Mouse (Mus musculus): ENCODE measurements around the gene Bcl2l11. TPM values are rescaled to one million over a fixed set of nuclear protein-coding genes. Genes with fewer than 3 reads are reported as not detected.

The Bcl2l11 gene
- polyA plus RNA-seq, 1 experiment from 2014 or later, result 36.8 TPM

DNA sequence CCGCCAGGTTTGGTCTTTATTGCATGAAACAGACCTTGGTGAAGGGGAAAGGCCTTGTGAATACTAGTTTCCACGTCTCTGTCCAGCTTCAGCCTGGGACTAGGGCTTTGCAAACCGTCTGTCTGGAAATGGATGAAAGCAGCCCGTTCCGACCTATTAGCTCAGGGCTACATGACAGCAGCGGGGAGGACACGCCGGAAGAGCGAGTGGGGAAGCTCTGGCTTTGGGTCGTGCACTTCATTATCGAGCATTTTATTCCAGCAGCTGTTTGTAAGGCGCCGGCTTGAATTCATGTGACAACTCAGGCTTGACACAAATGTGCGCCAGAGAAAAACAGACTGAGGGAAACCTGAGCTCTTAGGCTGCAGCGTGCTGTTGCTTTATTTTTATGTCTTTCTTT is 13.9 kb downstream of the Bcl2l11 start:
- no peak overlapping the region for H3K4me3 ChIP-seq (ENCODE audit: inconsistent target)
- no peak overlapping the region for H3K27ac ChIP-seq
- H3K79me2 ChIP-seq (ENCODE audit: inconsistent target), result peaks cover 100% of the 10 kb centered on the region
- H3K36me3 ChIP-seq (ENCODE audit: inconsistent target), result peaks cover 86% of the 10 kb centered on the region
- WGBS (ENCODE audit: missing documents), result 96% methylated on average over 13 of the region's 15 CpGs

- Histone ChIP-seq H3K4me3 (ENCODE audit: inconsistent target) (no peak overlapping the region), H3K36me3 (ENCODE audit: inconsistent target) (peaks cover 83% of the 10 kb centered on the region), H3K27ac (no peak overlapping the region), H3K79me2 (ENCODE audit: inconsistent target) (peaks cover 99% of the 10 kb centered on the region)
- WGBS (ENCODE audit: missing documents), result 90% methylated on average over 3 of the region's 3 CpGs
Measured at GRCm38 (mm10) chr2:128140183-128140582, 14.3 kb downstream of the Bcl2l11 start.

- Histone ChIP-seq H3K27ac (no peak overlapping the region), H3K4me3 (ENCODE audit: inconsistent target) (no peak overlapping the region), H3K36me3 (ENCODE audit: inconsistent target) (peaks cover 90% of the 10 kb centered on the region), H3K79me2 (ENCODE audit: inconsistent target) (peaks cover 99% of the 10 kb centered on the region)
Measured at GRCm38 (mm10) chr2:128143992-128144391, 18.2 kb downstream of the Bcl2l11 start.

- Histone ChIP-seq H3K79me2 (ENCODE audit: inconsistent target) (peaks cover 99% of the 10 kb centered on the region), H3K4me3 (ENCODE audit: inconsistent target) (no peak overlapping the region), H3K36me3 (ENCODE audit: inconsistent target) (peaks cover 90% of the 10 kb centered on the region), H3K27ac (no peak overlapping the region)
- WGBS (ENCODE audit: missing documents), result 81% methylated on average over 3 of the region's 3 CpGs
Measured at GRCm38 (mm10) chr2:128145433-128145832, 19.6 kb downstream of the Bcl2l11 start.

DNA sequence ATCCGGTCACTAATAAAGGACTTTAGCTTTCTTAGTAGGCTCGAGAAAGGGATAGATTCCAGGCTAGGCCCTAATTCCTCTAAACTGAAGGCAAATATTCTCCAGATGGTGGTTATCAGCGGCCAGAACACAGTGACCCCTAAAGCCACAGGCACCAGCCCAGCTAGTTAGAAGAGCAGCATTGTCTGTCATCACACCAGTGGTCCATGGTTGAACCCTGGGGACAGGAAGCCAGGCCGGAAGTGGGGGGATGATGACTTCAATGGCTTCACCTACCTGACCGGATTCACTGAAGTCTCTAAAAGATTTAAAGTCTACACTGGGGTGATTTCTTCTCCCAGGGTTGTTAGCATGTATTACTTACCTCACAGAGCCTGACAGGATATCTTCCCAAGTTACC is 23.8 kb downstream of the Bcl2l11 start:
- no peak overlapping the region for H3K27ac ChIP-seq
- 95% methylated on average over 5 of the region's 5 CpGs for WGBS (ENCODE audit: missing documents)
- H3K36me3 ChIP-seq (ENCODE audit: inconsistent target), result peaks cover 71% of the 10 kb centered on the region

DNA sequence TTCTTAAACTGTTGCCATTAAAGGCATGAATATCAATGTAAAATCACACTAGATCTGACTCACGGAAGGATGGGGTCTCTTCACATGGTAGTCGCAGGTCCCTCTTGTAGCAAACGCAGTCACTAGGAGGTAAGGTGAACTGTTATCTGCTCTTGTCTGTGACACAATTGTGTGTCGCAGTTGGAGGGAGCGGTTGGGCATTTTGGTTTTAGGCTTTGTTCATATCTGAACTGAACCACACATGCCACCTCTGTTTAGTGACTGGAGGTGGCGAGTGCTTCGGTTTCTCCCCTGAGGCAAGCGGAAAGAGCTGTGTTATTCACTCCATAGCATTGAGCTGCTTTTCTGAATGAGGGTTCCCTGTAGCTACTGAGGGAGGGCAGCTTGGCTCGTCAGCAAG is 26.4 kb downstream of the Bcl2l11 start:
- no peak overlapping the region for H3K27ac ChIP-seq
- H3K36me3 ChIP-seq (ENCODE audit: inconsistent target), result peaks cover 71% of the 10 kb centered on the region
- no peak overlapping the region for H3K4me3 ChIP-seq (ENCODE audit: inconsistent target)
- 93% methylated on average over 9 of the region's 9 CpGs for WGBS (ENCODE audit: missing documents)
- H3K79me2 ChIP-seq (ENCODE audit: inconsistent target), result peaks cover 100% of the 10 kb centered on the region

More for the DNA sequence above, 23.8 kb downstream of the Bcl2l11 start:
- H3K4me3 ChIP-seq (ENCODE audit: inconsistent target), result no peak overlapping the region
- peaks cover 99% of the 10 kb centered on the region for H3K79me2 ChIP-seq (ENCODE audit: inconsistent target)

DNA sequence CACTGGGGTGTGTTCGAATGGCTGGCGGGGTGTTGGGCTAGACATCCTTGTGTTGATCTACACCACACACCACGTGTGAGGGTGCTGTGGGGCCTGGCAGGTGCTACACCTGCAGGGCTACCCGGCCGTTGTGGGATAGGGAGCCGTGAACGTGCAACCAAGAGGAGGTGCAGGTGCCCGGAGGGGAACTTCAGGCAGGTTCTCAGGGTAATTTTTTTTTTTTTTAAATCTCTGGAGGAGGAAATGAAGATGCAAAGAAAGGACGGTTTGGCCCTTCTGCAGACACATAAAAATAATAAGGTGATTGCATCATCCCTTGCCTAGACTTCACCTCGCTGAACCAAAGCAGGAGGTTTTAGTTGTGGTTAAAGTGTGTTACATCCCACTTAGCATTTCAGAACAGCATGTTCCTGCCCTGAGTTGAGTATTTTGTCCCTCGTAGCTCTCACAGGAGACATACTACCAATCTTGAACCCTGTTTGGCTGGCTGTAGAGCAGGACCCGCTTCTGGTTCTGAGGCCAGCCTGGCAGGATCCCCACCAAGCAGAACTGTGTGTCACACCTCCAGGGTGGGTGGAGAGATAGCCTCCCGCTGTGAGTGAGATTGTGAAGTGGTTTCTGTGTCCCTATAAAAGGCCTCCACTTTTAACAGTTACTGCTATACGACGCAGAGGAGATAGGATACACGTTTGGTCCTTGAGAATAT is 27.2 kb downstream of the Bcl2l11 start:
- H3K79me2 ChIP-seq (ENCODE audit: inconsistent target), result peaks cover 100% of the 10 kb centered on the region
- H3K27ac ChIP-seq, result no peak overlapping the region
- 57% methylated on average over 16 of the region's 16 CpGs for WGBS (ENCODE audit: missing documents)
- H3K4me3 ChIP-seq (ENCODE audit: inconsistent target), result no peak overlapping the region
- peaks cover 71% of the 10 kb centered on the region for H3K36me3 ChIP-seq (ENCODE audit: inconsistent target)

- Histone ChIP-seq H3K36me3 (ENCODE audit: inconsistent target) (peaks cover 71% of the 10 kb centered on the region), H3K27ac (no peak overlapping the region), H3K4me3 (ENCODE audit: inconsistent target) (no peak overlapping the region), H3K79me2 (ENCODE audit: inconsistent target) (peaks cover 97% of the 10 kb centered on the region)
- WGBS (ENCODE audit: missing documents), result 25% methylated on average over 11 of the region's 11 CpGs
Measured at GRCm38 (mm10) chr2:128153551-128153910, 27.7 kb downstream of the Bcl2l11 start.

DNA sequence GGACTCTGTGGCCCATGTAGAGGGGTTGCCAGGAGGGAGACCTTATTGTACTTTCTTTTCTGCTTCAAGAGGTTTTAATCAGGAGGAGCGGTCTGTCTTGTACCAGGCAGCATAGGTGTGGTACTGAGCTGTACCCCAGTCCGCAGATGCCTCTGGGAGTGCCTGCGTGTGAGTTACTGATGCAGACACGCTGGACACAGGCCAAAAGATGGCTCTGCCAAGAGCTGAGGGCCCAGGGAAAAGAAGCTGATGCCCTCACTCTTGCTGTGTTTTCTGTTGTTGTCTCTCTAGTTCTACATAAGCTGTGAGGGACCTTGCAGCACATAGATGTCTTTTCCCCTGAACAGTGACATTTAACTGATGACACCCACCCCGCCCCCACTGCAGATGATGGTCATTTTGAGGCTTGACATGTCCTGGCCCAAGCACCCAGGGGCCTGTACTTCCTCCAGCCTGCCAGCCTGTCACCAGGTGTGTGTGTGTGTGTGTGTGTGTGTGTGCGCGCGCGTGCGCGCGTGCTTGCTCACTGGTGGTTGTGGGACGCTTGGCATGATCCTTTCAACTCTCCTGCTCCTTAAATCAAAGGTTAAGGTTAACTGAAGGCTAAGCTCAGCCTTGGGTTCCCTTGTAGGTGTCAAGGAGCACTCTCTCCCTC is 29.7 kb downstream of the Bcl2l11 start:
- Histone ChIP-seq H3K79me2 (ENCODE audit: inconsistent target) (peaks cover 77% of the 10 kb centered on the region), H3K36me3 (ENCODE audit: inconsistent target) (peaks cover 73% of the 10 kb centered on the region), H3K4me3 (ENCODE audit: inconsistent target) (no peak overlapping the region), H3K27ac (no peak overlapping the region)
- 98% methylated on average over 10 of the region's 13 CpGs for WGBS (ENCODE audit: missing documents)

DNA sequence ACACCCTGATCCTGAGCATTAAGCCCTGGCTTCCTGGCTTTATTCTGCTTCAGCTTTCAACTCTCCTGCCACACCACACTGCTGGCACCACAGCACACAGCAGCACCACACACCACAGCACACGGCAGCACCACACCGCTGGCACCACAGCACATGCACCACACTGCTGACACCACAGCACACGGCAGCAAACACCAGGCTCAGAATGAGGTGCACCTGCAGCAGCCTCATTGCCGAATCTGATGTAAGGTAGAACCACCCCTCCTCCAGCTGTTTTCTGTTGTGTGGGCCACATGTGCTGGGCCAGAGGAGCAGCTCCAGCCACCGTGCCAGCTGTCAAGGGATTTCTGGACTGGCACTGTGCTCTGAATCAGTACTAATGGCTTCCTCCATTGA is 30.2 kb downstream of the Bcl2l11 start:
- 93% methylated on average over 4 of the region's 5 CpGs for WGBS (ENCODE audit: missing documents)
- Histone ChIP-seq H3K79me2 (ENCODE audit: inconsistent target) (peaks cover 72% of the 10 kb centered on the region), H3K4me3 (ENCODE audit: inconsistent target) (no peak overlapping the region), H3K27ac (no peak overlapping the region), H3K36me3 (ENCODE audit: inconsistent target) (peaks cover 68% of the 10 kb centered on the region)

DNA sequence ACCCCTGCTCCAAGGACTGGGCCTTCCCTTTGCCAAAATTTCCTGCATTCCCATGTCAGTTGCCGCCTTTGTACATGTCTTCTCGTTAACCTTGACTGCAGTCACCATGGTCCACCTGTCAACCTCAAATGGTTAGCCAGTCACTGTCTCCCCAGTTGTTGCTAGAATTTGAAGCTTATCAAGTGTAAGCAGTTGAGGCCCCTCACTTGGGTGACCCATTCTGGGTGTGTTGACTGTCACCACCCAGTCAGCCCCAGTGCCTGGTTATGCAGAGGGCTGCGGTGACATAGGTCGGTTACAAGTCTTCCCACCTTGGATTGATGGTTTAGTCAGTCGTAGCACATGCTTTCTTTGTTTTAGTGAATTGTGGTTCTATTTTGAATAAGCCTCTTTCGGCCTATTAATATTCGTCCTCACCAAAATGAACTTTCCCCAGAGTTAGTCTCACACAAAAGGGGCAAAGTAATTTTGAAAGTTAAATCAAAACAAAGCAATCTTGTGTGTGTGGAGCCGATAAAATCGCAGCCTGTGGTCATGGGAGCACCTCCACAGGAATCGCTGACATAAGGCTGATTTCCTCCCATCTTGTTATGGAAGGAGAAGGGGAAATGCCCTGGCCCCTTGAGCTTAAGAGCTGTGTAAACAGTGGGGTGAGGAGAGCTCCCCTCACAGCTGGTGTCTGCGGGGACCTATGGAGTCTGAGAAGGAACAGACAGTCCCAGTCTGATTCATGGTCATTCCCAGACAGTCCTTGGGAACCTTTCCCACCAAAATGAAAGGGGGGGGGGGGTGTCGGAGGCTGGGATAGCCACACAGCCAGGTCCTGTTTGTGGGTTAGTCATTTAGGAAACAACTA is 30.9 kb downstream of the Bcl2l11 start:
- no peak overlapping the region for H3K27ac ChIP-seq
- peaks cover 61% of the 10 kb centered on the region for H3K36me3 ChIP-seq (ENCODE audit: inconsistent target)
- H3K79me2 ChIP-seq (ENCODE audit: inconsistent target), result peaks cover 64% of the 10 kb centered on the region
- no peak overlapping the region for H3K4me3 ChIP-seq (ENCODE audit: inconsistent target)
- 44% methylated on average over 12 of the region's 12 CpGs for WGBS (ENCODE audit: missing documents)

DNA sequence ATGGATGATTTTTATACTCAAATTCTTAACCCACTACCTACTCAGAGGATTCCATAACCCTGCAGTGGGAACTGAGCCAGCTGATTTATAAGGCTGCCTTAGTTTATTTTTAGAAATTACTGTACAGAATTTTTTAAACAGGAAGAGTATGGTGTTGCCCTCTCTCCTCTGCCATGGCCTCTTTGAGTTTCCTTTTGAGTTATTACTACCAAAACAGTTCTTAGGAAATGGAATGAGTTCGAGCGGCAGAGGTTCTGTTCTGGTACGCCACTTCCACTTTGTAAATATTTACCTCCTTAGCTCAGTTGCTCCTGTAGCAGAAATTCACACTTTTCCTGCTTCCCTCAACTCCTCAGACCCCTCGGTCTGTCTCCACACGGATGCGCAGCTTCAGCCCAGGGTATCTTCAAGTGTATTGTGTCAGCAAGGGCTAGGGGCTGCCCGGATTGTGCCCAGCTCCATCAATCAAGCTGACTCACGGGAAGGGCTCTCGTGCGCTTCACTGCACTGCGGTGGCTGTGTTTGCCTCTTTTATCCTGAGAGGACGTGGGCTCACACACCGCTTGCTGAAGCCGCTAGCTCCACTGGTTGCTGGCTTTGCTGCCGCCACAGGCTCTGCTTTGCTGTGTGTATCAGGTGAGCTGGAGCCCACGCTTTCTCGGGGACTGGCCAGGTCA is 33.0 kb downstream of the Bcl2l11 start:
- Histone ChIP-seq H3K4me3 (ENCODE audit: inconsistent target) (no peak overlapping the region), H3K27ac (no peak overlapping the region), H3K36me3 (ENCODE audit: inconsistent target) (peaks cover 58% of the 10 kb centered on the region), H3K79me2 (ENCODE audit: inconsistent target) (peaks cover 43% of the 10 kb centered on the region)
- WGBS (ENCODE audit: missing documents), result 67% methylated on average over 17 of the region's 17 CpGs

- WGBS (ENCODE audit: missing documents), result 71% methylated on average over 7 of the region's 7 CpGs
- no peak overlapping the region for H3K4me3 ChIP-seq (ENCODE audit: inconsistent target)
- H3K36me3 ChIP-seq (ENCODE audit: inconsistent target), result peaks cover 54% of the 10 kb centered on the region
- H3K27ac ChIP-seq, result no peak overlapping the region
- H3K79me2 ChIP-seq (ENCODE audit: inconsistent target), result peaks cover 35% of the 10 kb centered on the region
Measured at GRCm38 (mm10) chr2:128159619-128160125, 33.8 kb downstream of the Bcl2l11 start.

DNA sequence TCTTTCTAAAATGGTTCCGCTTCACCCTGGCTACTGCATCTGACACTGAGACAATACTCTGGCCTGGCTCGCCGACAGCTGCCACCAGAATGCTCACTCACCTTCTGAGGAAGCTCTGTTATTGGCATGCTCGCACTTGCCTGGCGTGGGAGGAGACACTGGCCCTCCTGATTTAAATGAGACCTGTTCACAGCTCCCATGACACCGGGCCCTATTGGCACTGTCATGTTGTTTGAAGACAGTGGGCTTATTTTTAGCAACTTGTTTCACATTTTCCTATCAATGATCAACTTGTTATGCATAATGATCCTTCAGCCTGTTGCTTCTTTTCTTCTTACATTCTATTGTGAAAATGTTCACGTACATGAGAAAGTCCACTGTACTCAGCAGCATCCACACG is 37.3 kb downstream of the Bcl2l11 start:
- Histone ChIP-seq H3K79me2 (ENCODE audit: inconsistent target) (peaks cover under 1% of the 10 kb centered on the region; the same call in 1 of the 2 replicates), H3K36me3 (ENCODE audit: inconsistent target) (peaks cover 24% of the 10 kb centered on the region), H3K27ac (no peak overlapping the region), H3K4me3 (ENCODE audit: inconsistent target) (no peak overlapping the region)
- 93% methylated on average over 8 of the region's 8 CpGs for WGBS (ENCODE audit: missing documents)
